Mouse (Mus musculus) embryonic fibroblast, embryonic 13.5 days (primary cell): ENCODE results near the gene Dnajc6. TPM values are rescaled to one million over a fixed set of nuclear protein-coding genes. Genes with fewer than 3 reads are reported as not detected.

Source experiments
- H3K27ac ChIP-seq: 2 replicates; pipeline ENCODE4 v1.5.1; 2012; ENCODE audit warnings: low read length, control low read depth, inconsistent platforms; ENCODE audit not compliant: insufficient read depth
- H3K4me1 ChIP-seq: 2 replicates; pipeline ENCODE4 v1.6.1; 2011; ENCODE audit warnings: low read length; ENCODE audit not compliant: control insufficient read depth, insufficient read depth
- H3K4me3 ChIP-seq: 2 replicates; pipeline ENCODE4 v1.5.1; 2011; ENCODE audit warnings: mild to moderate bottlenecking, control low read depth, low read length; ENCODE audit not compliant: insufficient read depth
- CTCF ChIP-seq: IDR thresholded peaks from 2 replicates; pipeline ENCODE4 v1.5.1; 2011; ENCODE audit warnings: mild to moderate bottlenecking, control low read depth, low read length, moderate library complexity, borderline replicate concordance; ENCODE audit not compliant: insufficient read depth
- POLR2A ChIP-seq: IDR thresholded peaks from 2 replicates; pipeline ENCODE4 v1.6.1; 2011; ENCODE audit warnings: low read depth, mild to moderate bottlenecking, control low read depth, low read length, moderate library complexity
- polyA plus RNA-seq: library from polyadenylated mRNA; stranded (reverse); fragments of >200 nt; gene quantifications from 2 replicates; pipeline ENCODE4 v1.2.4, GENCODE M21; 2011; ENCODE audit warnings: low read depth; ENCODE audit not compliant: missing spikeins, insufficient read length

The Dnajc6 gene
- polyA plus RNA-seq, 1 experiment: not detected

DNA sequence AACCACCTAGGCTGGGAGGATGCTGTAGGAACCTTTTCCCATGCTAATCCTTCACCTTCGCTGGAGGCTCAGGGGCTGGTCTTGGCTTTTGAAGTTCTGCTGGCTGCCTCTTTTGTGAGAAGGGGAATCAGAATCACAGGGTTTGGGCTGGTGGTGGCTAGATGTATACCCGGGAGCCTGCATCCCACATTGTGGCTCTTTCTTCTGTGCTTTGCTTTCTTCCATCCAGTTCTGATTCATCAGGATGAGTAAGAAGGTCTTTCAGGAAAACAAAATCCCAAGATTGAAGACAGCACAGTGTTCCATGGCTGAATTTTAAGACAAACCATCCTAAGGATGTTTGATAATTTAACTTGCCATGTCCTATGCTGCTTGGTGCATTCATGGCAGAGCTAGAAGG is 123.8 kb downstream of the Dnajc6 start:
- H3K4me1 ChIP-seq: no peaks in the 10 kb centered on the region
- TF ChIP-seq POLR2A (no peak), CTCF (no peak)
- H3K4me3 ChIP-seq: no peak overlapping the region
- H3K27ac ChIP-seq: no peak overlapping the region

DNA sequence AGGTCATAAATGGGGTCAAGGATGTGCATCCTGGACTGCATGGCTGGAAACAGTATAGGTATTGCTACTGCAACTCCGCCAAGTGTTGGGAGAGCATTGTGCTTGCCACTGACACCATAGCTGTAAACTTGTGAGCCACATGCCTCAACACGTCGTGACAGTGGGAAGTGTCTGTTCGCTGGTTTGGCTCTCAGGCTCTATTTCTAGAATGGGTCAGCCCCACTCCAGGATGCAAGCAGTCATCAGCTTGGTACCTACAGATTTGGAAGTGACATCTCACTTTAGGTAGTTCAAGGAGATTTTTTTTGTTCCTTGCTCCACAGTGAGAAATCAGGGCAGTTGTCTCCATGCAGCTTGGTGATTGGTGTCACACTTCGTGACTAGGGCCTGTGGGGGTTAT is 124.8 kb downstream of the Dnajc6 start:
- no peak overlapping the region for H3K27ac ChIP-seq
- TF ChIP-seq POLR2A: no peak
- TF ChIP-seq CTCF: no peak
- no peaks in the 10 kb centered on the region for H3K4me1 ChIP-seq
- H3K4me3 ChIP-seq: no peak overlapping the region

DNA sequence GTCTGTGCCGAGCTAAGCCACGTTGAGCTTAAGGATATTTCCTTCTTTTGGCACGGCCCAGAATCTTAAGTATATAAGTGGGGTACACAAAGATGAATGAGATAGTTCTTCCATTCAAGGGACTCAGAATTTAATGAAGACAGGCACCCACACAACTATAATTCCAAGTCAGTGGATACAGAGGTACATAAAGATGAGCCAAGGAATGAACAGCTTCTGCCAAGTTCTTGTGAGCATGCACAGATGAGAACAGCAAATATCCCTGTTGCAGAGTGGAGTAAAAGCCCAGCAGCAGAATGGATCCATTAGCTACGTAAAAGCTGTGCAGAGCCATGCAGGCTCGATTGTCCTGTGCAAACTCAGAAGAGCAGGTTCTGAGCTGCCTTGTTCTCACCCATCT is 128.8 kb downstream of the Dnajc6 start:
- H3K4me1 ChIP-seq: no peaks in the 10 kb centered on the region
- TF ChIP-seq CTCF: no peak
- TF ChIP-seq POLR2A: no peak
- no peak overlapping the region for H3K4me3 ChIP-seq
- no peak overlapping the region for H3K27ac ChIP-seq

DNA sequence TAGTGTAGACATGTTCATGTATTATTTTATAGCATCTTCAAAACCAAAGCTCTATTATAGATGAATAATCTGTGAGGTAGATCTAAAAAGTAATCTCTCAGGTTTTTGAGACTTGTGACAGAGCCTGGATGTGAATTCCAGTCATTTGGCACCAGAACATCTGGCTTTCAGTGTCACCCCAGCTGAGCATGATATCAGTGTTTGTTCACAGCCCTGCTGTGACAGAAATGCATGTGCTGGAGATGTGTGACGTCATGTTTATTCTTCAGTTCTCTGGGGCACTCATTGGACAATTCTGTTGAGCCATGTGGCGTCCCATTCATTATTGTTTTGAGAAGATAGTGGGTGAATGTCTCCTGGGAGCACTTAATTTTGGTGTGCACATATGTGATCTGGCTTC is 139.1 kb downstream of the Dnajc6 start:
- no peaks in the 10 kb centered on the region for H3K4me1 ChIP-seq
- H3K27ac ChIP-seq: no peak overlapping the region
- TF ChIP-seq CTCF (no peak), POLR2A (no peak)
- H3K4me3 ChIP-seq: no peak overlapping the region

DNA sequence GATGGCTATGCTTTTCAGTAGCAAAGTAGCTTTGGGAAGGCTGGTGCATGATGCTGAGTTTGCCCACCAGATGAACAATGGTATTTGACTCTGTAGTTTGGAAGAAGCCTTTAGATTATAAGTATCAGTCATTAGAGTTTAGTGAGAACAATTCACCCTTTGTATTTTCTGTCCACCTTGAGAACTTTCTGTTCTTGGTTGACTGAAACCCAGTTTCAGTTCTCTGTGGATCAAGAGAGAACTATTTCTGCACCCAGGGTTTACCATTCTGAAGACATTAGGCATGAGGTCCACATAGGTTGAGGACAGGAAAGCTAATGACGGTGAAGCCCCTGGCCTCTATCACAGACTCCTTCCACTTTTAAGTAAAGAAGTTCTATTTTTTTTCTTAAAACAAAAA is 141.0 kb downstream of the Dnajc6 start:
- TF ChIP-seq POLR2A (no peak), CTCF (no peak)
- H3K4me1 ChIP-seq: no peaks in the 10 kb centered on the region
- H3K4me3 ChIP-seq: no peak overlapping the region
- no peak overlapping the region for H3K27ac ChIP-seq

DNA sequence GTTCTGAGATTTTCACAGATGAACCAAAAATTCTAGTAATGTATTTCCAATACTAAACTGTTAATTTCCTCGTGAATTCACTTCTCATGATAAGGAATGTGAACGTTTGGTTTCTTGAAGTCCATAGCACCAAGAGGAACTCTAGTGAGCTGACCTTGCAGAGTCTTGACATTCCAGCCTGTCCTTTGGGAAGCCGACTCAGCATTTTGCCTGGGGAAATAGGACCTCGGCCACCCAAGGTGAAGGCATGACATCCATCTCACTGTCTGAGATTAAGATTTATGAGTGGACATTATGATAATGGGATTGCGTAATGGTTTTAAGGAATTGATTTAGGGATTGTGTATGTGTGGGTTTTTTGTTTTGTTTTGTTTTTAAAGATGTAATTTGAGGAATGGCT is 144.2 kb downstream of the Dnajc6 start:
- H3K4me3 ChIP-seq: no peak overlapping the region
- TF ChIP-seq POLR2A: no peak
- TF ChIP-seq CTCF: no peak

DNA sequence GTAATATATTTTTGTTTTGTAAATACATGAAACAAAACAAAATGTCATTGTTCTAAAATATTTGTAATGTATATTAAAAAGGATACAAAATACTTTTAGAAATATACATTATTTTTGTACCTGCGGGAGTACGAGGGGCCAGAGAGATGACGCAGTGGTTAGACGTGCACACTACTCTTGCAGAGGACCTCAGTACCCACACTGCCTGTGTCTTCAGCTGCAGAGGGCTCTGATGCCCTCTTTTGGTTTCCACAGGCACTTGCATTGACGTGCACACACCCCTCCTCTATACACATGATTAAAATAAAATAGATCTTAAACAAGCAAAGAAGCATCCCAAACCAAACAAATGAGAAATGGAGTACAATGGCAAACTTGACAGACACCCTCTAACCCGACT is 146.3 kb downstream of the Dnajc6 start:
- Histone ChIP-seq H3K4me1 (peaks cover 4% of the 10 kb centered on the region; the same call in 1 of the 2 replicates), H3K4me3 (no peak overlapping the region), H3K27ac (0 out of 2 replicates have a peak overlapping the region, but pooled peaks have one; percentile 28)
- TF ChIP-seq CTCF: 0 out of 2 replicates have a peak, but pooled peaks have one; percentile 21
- no peak for TF ChIP-seq POLR2A

More for the DNA sequence above, 144.2 kb downstream of the Dnajc6 start:
- no peak overlapping the region for H3K27ac ChIP-seq
- peaks cover 4% of the 10 kb centered on the region; the same call in 1 of the 2 replicates for H3K4me1 ChIP-seq

DNA sequence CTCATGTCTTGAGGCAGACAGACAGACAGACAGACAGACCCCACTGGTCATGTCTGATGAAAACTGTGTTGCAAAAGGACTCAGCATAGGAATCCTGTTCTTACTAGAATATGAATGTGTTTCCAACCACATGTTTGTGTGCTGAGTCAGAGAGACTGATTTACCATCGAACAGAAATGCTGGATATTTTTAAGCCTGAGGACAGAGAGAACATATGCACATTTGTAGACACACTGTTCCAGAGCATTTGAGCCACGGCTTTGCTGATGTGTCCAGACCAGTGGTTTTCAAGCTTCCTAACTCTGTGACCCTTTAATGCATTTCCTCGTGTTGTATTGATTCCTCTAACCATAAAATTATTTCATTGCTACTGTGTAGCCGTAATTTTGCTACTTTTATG is 146.8 kb downstream of the Dnajc6 start:
- peak overlapping the region; percentile 53 for H3K27ac ChIP-seq
- no peak for TF ChIP-seq POLR2A
- no peak for TF ChIP-seq CTCF
- H3K4me3 ChIP-seq: no peak overlapping the region
- peaks cover 4% of the 10 kb centered on the region; the same call in 1 of the 2 replicates for H3K4me1 ChIP-seq

DNA sequence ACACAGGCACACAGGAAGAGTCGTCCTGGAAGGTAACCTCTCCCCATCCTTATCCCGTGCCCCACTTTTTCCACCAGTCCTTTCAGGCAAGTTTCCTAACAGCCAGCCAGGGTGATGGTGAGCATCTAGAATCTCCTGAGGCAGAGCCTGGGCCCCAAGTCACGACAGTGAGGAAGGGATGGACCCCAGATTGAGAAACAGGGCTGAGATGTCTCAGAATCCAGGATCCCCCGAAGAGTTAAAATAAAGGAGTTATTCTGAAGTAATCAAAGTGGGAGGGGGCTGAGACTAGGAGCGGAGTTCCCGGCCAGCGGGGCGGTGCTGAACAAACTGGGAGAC is 150.4 kb downstream of the Dnajc6 start:
- Histone ChIP-seq H3K4me1 (peaks cover 4% of the 10 kb centered on the region; the same call in 1 of the 2 replicates), H3K4me3 (peak overlapping the region; percentile 57), H3K27ac (peak overlapping the region; percentile 76)
- TF ChIP-seq POLR2A: peak; percentile 70
- TF ChIP-seq CTCF: no peak

DNA sequence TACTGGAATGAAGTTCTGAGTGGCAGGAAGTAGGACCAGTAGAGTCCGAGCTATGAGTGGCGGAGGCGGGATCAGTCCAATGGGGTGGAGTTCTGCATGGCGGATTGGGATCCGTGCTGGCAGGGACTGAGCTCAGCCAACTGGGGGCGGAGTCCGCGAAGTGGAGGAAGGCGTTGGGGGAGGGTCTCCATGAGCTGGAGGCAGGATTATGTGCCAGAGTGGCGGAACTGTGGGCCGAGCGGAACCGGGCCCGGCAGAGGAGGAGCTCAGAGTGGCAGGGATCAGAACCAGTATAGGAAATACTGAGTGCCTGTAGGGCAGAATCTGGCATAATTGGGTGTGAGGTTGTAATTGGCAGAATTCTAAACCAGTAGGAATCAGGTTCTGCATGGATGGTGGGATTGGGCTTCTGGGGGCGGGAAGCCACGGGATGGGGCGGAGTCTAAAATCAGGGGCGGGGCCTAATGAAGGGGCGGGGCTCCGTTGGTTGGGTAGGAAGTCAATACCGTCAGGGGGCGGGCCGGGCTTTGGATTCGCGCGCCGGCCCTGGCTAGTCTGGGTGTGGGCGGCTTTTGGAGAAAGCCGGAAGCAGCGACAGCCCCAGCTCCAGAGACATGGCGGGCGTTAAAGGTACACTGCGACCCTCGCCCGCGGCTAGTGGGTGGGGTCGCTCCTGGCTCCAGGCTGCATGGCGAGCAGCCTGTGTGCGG is 150.9 kb downstream of the Dnajc6 start, which contains the start of gene Leprot:
Leprot (plus strand) TSS at position 523 of the 710 bp plus-strand sequence.
- peak within 1 kb of the TSS; percentile 87 for H3K27ac ChIP-seq
- H3K4me3 ChIP-seq: peak within 1 kb of the TSS; percentile 88
- peak; percentile 60 for TF ChIP-seq POLR2A
- no peak for TF ChIP-seq CTCF

More for the DNA sequence above, 150.9 kb downstream of the Dnajc6 start, which contains the start of gene Leprot:
- H3K4me1 ChIP-seq: peaks cover 4% of the 10 kb centered on the region; the same call in 1 of the 2 replicates
